Mouse (Mus musculus): ENCODE results near the gene Dlg1.

Dlg1 gene

DNA sequence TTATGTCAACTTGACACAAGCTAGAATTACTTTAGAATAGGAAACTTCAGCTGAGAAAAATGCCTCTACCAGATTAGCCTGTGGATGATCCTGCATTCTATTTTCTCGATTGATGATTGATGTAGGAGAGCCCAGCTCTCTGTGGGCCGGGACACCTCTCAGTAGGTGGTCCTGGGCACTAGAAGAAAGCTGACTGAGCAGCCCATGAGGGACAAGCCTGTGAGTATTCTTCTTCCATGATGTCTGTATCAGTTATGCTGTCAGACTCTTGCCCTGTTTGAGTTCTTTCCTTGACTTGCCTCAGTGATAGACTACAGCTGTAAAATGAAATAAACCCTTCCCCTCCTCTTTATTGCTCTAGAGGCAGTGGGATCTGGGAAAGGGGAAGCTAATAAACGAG, 74.5 kb downstream of the Dlg1 start:
- DNase-seq (ENCODE audit: low spot score) = no peak

DNA sequence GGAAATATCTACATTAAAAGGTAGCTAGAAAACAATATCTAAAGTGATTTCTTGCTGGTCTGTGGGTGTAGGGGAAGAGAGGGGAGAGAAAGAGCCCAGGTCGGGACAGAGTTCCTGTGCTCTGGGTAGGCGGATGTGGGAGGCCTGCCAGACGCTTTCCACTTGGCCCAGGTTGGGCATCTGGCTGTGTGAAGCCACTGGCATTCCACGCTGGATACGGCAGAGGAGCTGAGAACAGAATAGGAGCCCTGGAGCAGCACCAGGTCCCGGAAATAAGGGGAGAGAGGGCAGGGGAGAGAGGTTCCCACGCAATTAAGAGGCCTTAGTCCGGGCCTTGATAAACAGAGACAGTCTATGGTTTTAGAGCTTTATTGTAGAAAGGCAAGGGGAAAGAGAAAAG, 77.0 kb downstream of the Dlg1 start:
- no peak for DNase-seq (ENCODE audit: low spot score)

DNA sequence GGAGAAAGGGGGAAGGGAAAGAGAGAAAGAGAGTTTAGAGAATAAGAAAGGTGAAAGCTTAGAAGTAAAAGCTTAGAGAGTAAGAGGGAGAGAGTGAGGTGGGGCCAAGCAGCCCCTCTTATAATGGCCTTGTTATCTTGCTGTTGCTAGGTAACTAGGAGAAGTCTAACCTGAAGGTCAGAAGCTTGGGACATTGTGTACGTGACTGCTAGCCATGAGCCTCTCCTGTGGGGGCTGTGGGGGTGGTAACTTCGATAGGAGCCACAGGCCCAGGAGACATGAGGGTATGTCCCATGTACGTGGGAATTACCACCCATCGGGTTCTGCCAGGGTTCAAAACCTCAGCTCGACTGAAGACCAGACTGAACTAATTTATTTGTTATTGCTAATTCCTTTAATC, 77.5 kb downstream of the Dlg1 start:
- DNase-seq (ENCODE audit: low spot score) = no peak

DNA sequence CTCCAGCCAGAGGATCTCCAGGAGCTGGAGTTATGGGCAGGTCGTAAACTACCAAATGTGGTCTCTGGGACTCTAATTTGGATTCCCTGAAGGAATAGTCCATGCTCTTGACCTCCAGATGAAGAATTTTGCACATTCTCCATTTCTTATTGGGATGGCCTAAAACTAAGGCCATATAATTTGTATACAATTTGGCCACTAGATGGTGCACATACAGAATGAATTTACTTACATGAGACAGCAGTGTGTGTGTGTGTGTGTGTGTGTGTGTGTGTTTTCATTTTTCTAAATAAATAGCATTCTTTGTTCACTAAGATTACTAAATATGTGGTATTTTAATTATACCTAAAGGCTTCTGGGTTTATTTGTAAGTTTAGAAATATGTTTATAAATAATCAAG, 87.3 kb downstream of the Dlg1 start:
- DNase-seq (ENCODE audit: low spot score) = peak; percentile 30

DNA sequence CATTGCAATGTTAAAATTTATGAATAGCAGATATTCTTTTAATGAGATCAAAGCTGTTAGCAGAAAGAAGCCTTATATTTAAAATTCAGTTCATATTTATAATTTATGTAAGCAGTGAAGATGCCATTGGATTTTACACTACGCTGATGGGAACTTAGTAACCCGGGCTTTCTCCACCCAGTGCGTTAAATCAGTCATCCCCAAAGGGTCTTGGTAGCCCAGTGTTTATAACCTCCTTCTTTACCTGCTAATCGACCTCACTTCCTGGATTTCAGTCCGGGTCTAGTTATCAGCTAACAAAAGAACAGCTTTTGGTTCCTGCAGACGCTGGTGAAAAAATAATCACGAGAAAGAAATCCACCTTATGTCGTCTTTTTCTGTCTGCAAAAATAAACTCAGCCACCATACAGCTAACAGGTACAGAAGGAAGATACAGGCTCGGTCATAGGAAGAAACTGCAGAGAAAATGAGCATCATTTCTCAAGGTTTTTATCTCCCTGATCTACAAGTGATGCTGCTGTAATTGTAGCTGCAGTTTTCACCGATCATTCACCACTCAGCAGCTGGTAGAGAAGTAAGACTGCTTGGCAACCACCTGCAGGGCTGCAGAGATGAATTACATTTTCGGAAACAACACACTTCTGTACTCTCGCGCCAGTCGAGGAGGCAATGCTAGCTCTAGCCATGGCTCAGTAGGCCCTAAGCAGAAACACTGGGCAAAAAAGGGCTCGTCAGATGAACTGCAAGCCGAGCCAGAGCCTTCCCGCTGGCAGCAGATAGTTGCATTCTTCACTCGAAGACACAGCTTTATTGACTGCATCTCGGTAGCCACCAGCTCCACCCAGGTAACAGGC, 91.2 kb downstream of the Dlg1 start:
- DNase-seq (ENCODE audit: low spot score) = no peak

DNA sequence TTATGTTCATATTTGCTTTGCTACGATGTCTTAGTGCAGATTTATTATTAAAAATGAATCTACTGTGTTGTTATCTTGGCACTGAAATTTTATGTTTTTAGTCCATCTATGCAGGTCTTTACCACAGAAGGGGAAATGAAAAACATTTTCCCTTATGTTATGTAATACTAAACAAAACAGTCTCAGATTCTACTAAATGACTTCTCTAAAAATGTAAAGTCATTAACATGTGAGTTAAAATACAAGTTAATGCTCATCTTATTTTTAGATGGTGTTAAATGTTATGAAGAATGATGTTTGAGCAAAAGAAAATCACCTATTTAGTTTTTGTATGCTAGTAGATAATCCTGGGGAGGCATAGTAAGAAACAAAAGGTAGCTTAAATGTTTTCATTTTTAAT, 91.8 kb downstream of the Dlg1 start:
- DNase-seq (ENCODE audit: low spot score) = no peak

DNA sequence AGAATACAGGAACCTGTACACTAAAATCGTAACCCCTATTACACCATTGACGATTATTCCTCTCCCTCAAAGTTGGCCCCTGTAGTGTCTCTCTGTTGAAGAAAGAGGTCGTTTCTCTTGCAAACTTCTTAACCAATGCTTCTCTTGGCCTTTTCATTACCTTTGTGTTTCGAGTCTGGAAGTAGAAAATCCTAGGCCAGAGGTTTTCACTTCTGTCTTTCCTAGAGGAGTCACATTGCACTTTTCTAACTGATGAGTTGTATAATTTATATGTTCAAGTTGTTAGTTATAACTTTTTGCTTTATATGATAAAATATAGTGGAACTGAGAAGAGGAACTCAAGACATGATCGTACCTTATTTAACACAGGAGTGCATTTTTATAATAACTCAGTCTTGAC, 93.2 kb downstream of the Dlg1 start:
- no peak for DNase-seq (ENCODE audit: low spot score)

DNA sequence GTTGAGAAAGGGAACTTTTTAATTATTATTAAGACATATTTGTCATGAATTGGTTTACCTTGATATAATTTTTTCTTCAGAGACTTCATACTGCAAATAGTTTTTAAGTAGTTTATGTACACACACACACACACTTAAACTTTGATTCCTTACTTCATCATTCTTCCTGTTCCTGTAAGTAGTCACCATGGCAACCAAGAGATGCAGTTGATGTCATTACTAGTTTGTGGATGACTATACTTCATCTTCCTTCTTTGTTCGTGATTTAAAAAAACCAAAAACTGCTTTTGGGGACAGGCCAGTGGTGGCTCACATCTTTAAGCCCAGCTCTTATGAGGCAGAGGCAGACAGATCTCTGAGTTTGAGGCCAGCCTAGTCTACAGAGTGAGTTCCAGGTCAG, 94.4 kb downstream of the Dlg1 start:
- no peak for DNase-seq (ENCODE audit: low spot score)

DNA sequence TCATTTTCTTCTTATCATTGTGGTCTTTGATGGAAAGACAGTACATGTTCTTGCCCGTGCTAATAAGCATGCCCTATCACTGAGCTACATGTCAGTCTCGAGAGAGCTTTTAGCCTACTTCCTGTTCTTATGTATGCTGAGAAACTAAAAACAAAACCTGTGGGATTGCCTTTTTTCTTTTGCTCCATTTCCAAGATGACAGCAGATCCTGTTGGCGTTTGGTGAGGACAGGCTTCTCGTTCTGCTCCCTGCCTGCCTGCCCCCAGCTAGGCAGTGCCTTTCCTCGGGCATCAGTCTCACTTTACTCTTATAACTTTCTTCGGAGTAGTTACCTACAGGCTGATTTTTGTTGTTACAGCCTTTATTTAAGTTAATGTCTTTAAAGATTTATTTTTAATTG, 96.2 kb downstream of the Dlg1 start:
- DNase-seq (ENCODE audit: low spot score) = no peak

DNA sequence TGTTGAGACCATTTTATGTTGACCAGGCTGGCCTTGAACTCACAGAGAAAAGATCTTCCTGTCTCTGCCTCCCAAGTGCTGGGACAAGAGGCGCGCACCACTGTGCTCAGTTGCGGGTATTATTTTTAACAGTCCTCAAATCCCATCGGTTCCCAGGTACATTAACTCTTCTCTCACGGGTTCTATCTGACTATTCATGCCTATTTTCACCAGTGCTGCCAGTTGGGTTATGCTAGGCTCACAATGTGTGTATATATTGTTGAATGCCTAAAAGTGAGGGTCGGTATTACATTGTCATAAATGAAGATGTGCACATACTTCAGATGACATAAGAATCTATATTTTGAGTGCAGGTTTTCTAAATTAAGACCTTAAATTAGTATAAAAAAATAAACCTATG, 103.1 kb downstream of the Dlg1 start:
- no peak for DNase-seq (ENCODE audit: low spot score)

DNA sequence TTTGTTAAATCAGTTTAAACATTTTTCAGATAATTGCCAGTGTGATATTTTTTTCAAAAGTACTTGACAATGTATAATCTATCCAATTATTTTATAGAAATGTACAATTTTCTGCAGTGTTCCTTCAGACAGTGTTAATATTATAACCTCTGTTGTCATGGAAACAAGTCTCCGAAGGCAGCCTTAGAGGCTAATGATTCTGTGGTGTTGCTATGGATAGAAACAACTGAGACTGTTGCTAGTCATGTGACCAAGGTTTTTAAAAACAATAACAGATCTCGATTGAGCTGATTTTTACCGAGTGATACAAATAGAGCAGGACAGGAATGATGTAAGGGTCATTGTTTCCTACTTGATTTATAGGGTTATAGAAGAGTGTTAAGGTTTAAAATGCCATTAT, 103.5 kb downstream of the Dlg1 start:
- no peak for DNase-seq (ENCODE audit: low spot score)

DNA sequence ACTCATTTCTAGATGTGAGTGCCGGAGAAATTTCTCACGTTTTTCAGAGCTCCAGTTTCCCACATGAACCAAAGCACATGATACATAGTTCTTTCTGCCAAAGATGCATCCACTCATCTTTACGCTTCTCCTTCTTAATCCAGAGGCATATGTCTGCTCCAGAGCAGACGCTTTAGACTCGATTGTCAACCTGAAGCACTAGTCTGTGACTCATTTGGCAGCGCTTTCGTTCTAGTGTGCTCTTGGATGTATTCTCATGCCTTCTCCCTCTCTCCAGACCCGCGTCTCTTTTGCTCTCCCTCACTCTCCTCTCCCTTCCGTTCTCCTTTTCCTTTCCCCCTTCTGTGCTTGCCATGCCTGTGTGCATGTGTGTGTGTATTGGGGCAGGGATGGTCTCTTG, 112.7 kb downstream of the Dlg1 start:
- DNase-seq (ENCODE audit: low spot score) = no peak

DNA sequence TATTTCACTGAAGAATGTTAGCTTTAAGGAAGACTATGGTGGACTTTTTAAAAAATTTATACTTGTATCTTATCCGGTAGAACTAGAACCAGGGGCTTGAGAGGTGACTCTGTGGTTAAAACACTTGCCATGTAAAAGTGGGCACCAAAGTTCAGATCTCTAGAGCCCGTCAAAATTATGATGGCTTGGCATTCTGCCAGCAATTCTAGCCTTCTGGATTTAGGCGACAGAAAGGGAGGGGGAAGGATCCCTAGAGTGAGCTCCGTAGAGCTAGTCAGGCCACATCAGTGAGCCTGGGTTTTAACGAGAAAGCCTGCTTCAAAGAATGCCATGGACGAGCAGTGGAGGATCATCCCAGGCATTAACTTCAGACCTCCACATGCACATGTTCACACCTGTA, 117.8 kb downstream of the Dlg1 start:
- no peak for DNase-seq (ENCODE audit: low spot score)

DNA sequence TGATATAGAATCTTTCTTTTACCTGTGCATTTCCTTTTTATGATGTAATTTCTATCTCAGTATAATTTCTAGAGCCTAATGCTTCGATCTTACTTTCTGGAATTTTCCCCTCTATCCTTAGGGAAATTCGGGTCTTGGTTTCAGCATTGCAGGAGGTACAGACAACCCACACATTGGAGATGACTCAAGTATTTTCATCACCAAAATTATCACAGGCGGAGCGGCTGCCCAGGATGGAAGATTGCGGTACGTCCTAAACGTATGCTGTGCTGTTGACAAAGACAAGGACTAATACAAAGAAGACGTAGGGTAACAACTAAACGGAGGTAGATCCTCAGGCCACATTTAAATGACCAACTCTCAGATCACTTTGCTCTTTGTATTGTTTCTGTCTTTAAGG, 126.8 kb downstream of the Dlg1 start:
- no peak for DNase-seq (ENCODE audit: low spot score)

DNA sequence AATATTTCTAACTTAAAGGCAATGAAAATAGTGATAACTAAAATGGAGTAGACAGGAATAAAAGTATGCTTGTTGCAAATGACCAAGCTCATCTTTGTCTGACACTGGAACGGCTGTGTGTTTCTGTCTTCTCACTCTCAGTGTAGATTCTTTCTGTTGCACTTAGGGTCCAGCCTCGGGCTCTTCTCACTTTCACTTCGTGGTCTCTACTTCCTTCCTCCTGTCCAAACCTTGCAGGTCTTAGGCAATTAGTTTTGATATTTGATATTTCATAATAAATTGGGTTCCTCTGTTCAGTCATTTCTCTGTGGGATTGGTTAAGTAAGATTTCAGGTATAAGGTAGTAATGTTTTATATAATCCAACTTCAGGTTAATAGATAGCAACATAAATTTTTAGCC, 140.4 kb downstream of the Dlg1 start:
- DNase-seq (ENCODE audit: low spot score) = no peak

DNA sequence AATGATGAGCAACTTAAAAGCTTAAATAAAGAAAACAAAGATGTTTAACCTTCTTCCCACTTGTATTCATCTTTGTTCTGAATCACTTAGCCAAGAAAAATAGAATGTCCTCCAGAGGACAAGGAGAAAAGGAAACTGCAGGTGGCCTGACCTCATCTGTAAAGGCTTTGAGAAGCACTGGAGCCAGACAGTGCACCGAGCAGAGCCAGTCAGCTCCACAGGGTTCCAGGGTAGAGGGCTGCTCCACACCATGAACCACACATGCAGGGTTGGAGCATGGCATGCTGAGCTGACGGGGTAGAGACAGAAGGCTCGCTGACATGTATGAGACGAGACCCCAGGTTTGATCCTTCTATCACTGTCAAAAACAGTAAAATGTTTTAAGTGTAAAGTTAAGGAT, 162.8 kb downstream of the Dlg1 start:
- no peak for DNase-seq (ENCODE audit: low spot score)

DNA sequence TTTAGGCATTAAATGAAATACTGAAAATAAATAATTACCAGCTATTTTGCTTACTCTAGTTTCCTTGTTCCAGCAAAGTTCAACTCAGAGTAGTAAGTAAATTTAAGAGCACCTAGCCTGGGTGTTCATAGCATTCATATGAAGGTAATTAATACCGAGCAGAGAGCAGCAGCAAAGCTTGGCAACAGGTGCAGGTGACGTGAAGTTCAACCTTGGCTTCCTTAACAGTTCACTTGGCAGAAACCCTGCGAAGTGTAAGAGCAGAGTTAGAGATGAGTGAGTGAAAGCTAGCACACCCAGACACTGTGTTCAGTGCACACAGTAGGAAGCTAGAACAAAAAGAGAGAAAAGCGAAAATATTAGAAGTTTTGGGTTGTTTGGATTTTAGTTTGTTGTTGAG, 167.5 kb downstream of the Dlg1 start:
- no peak for DNase-seq (ENCODE audit: low spot score)

DNA sequence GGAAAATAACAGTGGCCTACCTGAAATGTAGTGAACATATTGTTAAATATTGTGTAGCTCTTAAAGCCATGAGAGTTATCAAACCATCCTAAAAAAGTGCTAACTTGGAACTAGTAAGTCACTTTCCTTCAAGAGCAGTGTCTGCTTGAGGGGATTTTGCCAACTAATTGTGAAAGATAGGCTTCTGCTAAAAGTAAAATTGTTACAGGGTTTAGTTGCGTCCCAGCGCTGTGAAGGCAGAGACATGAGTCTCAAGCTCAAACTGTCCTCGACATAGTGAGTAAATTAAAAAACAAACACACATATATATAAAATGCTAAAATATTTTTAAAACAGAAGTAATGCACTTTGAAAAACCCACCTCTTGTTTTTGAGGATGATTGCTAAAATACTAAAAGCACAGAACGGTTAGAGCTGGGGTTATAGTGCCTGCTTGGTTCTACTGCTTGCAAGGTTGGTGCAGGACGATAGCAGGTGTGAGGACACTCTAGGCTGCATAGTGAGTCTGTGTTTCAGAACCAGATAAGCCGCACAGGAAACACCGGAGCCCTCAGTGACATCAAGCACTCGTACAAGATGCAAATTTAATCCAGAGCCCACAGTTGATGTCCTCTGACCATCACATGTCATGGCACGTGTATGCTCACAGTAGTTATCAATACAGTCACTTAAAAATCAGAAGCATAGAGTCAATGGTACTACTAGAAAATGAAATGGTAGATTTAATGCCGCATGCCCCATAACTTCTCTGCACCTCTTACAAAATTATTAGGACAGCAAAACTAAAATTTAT, 169.6 kb downstream of the Dlg1 start:
- DNase-seq (ENCODE audit: low spot score) = no peak

DNA sequence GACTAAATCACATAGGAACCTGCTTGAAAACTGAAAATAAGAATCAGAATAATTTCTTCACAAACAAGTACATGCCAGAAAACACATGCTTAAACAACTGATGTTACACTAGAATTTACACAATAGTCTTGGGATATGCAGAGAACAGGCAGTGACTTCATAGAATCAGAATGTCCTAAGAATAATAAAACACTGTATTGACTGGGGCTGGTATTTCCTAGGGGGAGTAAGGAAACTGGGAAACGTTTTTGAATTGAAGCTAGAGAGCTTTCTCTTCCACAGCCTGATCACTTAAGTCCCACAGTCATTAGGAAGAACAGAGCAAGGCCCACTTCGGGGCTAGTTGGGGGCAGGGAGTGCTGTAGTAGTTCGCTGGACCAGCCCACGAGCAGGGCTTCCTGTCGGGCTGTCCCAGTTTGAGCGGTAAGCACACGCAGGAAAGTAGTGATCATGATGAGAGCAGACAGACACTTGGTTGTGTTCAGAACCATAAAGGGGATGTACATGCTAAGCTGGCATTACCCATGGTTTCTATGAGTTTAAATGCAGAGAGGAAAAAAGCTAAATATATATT, 170.9 kb downstream of the Dlg1 start:
- DNase-seq (ENCODE audit: low spot score) = no peak

DNA sequence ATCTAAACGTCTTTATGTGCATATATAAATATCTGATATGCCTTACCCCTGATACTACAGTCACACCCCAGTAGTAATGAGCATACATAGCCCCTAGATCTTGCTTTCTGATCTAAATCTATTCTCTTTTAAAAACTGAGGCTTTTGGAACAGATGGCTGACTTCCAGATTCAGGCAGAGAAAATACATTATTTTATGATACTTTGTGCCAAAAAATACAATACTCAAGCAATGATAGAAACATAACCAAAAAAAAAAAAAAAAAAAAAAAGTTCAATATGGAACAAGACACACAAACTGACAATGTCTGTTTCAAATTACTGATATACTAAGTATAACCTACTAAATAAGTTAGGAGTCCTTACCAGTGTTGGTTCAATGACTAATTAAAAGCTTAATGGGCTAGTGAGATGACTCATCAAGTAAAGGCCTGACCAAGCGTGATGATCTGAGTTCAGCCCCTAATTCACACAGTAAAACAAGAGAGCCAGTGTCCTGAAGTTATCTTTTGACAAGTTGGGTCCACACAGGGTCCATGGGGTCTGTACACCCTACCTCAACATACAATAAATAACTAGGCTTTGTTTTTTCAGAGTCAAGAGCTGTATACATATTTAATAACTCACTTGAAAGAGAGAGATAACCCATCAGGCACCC, 171.5 kb downstream of the Dlg1 start:
- DNase-seq (ENCODE audit: low spot score) = no peak

DNA sequence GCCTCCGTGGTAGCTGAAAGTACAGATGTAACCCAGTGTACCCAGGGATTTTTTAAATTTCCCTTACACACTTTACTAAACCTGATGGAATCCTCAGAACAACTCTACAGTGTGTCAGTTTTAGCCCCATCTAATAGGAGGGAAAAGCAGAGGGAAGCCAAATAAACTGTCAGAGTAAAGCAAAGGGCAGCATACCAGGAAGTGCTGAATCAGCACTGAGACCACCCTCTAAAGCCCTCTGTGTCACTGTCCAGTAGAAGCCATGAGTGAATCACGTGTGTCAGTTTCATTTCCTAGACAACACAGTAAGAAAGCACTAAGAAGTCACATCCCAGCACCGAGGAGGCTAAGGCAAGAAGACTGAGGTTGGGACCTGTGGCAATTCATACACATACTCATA, 174.1 kb downstream of the Dlg1 start:
- DNase-seq (ENCODE audit: low spot score) = no peak

DNA sequence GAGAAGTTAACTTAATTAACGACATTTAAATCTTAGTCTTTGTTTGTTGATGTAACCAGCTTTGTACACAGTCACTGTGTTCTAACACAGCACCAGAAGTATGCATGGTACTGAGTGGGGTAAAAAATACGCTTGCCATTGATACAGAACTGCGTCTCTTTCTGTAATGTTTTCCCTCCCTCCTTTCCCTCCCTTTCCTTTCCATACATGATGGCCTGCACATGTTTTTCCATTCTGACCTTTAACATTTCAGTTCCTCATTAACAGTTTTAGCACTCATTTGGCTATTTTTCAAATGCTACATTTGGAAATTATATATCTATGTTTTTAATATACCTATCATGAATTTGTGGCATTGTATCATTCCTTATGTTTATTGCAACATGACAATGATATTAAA, 181.0 kb downstream of the Dlg1 start:
- no peak for DNase-seq (ENCODE audit: low spot score)

DNA sequence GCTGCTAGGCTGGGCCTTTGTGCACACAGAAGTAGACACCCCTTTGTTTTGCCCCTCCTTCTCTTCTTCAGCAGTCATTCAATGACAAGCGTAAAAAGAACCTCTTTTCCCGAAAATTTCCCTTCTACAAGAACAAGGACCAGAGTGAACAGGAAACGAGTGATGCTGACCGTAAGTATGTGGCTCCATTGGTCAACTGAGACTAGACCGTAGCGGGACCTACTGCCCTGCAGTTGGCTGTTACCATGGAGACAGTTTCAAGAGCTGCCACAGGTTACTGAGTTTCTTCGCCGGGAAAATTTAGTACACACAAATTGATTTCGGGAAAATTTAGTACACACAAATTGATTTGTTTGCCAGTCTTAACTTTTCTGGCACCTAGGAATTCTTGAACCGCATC, 183.5 kb downstream of the Dlg1 start:
- DNase-seq (ENCODE audit: low spot score) = no peak

Measured in c-Kit-positive CD71-positive TER-119-positive erythroid progenitor cells, embryonic 14.5 days (primary cell).